Mouse (Mus musculus): ENCODE results near the gene Cyld.
"Not testable (repeated sequence)": the region's sequence is repeated elsewhere in the genome, so short reads cannot be mapped to it uniquely, and the experiment has no call there.

The Cyld gene

GRCm38 (mm10) chr8:88696721-88697641 is at the start of gene Cyld:
Gene Cyld (plus strand): TSS chr8:88697028.
- DNase-seq (ENCODE audit: low read depth, low spot score): peak; percentile 99

- no peak for DNase-seq (ENCODE audit: low read depth, low spot score)
These were observed 48.5 kb upstream of the Cyld start for GRCm38 (mm10) chr8:88648322-88648721.

GRCm38 (mm10) chr8:88650016-88650708 is 46.7 kb upstream of the Cyld start:
- no peak for DNase-seq (ENCODE audit: low read depth, low spot score)

GRCm38 (mm10) chr8:88651122-88651521 is 45.7 kb upstream of the Cyld start:
- not testable (repeated sequence) for DNase-seq (ENCODE audit: low read depth, low spot score)

GRCm38 (mm10) chr8:88655334-88655733 is 41.5 kb upstream of the Cyld start:
- DNase-seq (ENCODE audit: low read depth, low spot score): no peak

- DNase-seq (ENCODE audit: low read depth, low spot score): no peak
These were observed 37.0 kb upstream of the Cyld start for GRCm38 (mm10) chr8:88659873-88660272.

GRCm38 (mm10) chr8:88662401-88662821 is 34.4 kb upstream of the Cyld start:
- no peak for DNase-seq (ENCODE audit: low read depth, low spot score)

- DNase-seq (ENCODE audit: low read depth, low spot score): no peak
These were observed 32.7 kb upstream of the Cyld start for GRCm38 (mm10) chr8:88664121-88664520.

GRCm38 (mm10) chr8:88664947-88665346 is 31.9 kb upstream of the Cyld start:
- DNase-seq (ENCODE audit: low read depth, low spot score): no peak

GRCm38 (mm10) chr8:88666435-88666834 is 30.4 kb upstream of the Cyld start:
- no peak for DNase-seq (ENCODE audit: low read depth, low spot score)

- DNase-seq (ENCODE audit: low read depth, low spot score): peak; percentile 64
These were observed 28.3 kb upstream of the Cyld start for GRCm38 (mm10) chr8:88668400-88669086.

- DNase-seq (ENCODE audit: low read depth, low spot score): no peak
These were observed 26.0 kb upstream of the Cyld start for GRCm38 (mm10) chr8:88670782-88671181.

- no peak for DNase-seq (ENCODE audit: low read depth, low spot score)
These were observed 25.3 kb upstream of the Cyld start for GRCm38 (mm10) chr8:88671575-88671974.

- DNase-seq (ENCODE audit: low read depth, low spot score): no peak
These were observed 23.0 kb upstream of the Cyld start for GRCm38 (mm10) chr8:88673859-88674258.

- DNase-seq (ENCODE audit: low read depth, low spot score): no peak
These were observed 21.3 kb upstream of the Cyld start for GRCm38 (mm10) chr8:88675372-88676165.

GRCm38 (mm10) chr8:88677071-88677470 is 19.8 kb upstream of the Cyld start:
- no peak for DNase-seq (ENCODE audit: low read depth, low spot score)

- no peak for DNase-seq (ENCODE audit: low read depth, low spot score)
These were observed 16.3 kb upstream of the Cyld start for GRCm38 (mm10) chr8:88680566-88680965.

GRCm38 (mm10) chr8:88681046-88681445 is 15.8 kb upstream of the Cyld start:
- DNase-seq (ENCODE audit: low read depth, low spot score): no peak

GRCm38 (mm10) chr8:88683656-88684289 is 13.1 kb upstream of the Cyld start:
- no peak for DNase-seq (ENCODE audit: low read depth, low spot score)

GRCm38 (mm10) chr8:88686226-88686905 is 10.5 kb upstream of the Cyld start:
- DNase-seq (ENCODE audit: low read depth, low spot score): no peak
